In genomic region chr11:116755191-116755590, GRCm38 (mm10) we compare ENCODE assay signal across 27 mouse cellular contexts. TPM values are rescaled to one million over a fixed set of nuclear protein-coding genes. Genes with fewer than 3 reads are reported as not detected.
DNase-seq lines count a peak whose midpoint lies in the region; ATAC-seq lines count a peak whose summit lies in the region.
"Had no signal": no experiment of that assay in that cellular context is flagged by ENCODE, and none has a peak within 500 bp of the region (broad histone marks: within the 10 kb centered on the region; RNA-seq: fewer than 3 reads in every experiment).

No protein-coding gene starts in this region.

- H3K27ac ChIP-seq in heart, embryonic 11.5 days (ENCODE audit: low read depth, low read length), result no peak overlapping the region
- no peak overlapping the region for H3K27ac ChIP-seq in kidney, embryonic 16.5 days (ENCODE audit: low read length)
- no peak overlapping the region for H3K27ac ChIP-seq in midbrain, embryonic 14.5 days (replicated peaks; ENCODE audit: low read depth, low read length)
- H3K27ac ChIP-seq: embryonic facial prominence, embryonic 12.5 days; forebrain, embryonic 13.5 days; heart, embryonic 10.5 days; hindbrain, embryonic 15.5 days; liver, embryonic 14.5 days; midbrain, embryonic 13.5 days; neural tube, embryonic 13.5 days had no signal

- no peak overlapping the region for H3K4me3 ChIP-seq in heart, embryonic 11.5 days (ENCODE audit: low read depth, low read length)
- no peak overlapping the region for H3K4me3 ChIP-seq in kidney, embryonic 16.5 days (ENCODE audit: low read length)
- H3K4me3 ChIP-seq in midbrain, embryonic 14.5 days (replicated peaks; ENCODE audit: low read depth, low read length), result no peak overlapping the region
- H3K4me3 ChIP-seq: embryonic facial prominence, embryonic 12.5 days; erythroblast, embryonic 14.5 days; forebrain, embryonic 13.5 days; heart, embryonic 10.5 days; hindbrain, embryonic 15.5 days; midbrain, embryonic 13.5 days; neural tube, embryonic 13.5 days had no signal

- H3K36me3 ChIP-seq in heart, embryonic 11.5 days (ENCODE audit: control insufficient read depth, insufficient read depth, low read length), result no peaks in the 10 kb centered on the region
- no peaks in the 10 kb centered on the region for H3K36me3 ChIP-seq in kidney, embryonic 16.5 days (ENCODE audit: insufficient read depth, low read length)
- H3K36me3 ChIP-seq in midbrain, embryonic 14.5 days (ENCODE audit: control insufficient read depth, insufficient read depth, low read length), result no peaks in the 10 kb centered on the region
- H3K36me3 ChIP-seq: embryonic facial prominence, embryonic 12.5 days; heart, embryonic 10.5 days; hindbrain, embryonic 15.5 days; midbrain, embryonic 13.5 days; neural tube, embryonic 13.5 days had no signal

- H3K9ac ChIP-seq in heart, embryonic 11.5 days (ENCODE audit: low read depth, low read length), result no peak overlapping the region
- H3K9ac ChIP-seq in kidney, embryonic 16.5 days (replicated peaks; ENCODE audit: low read length), result no peak overlapping the region
- no peak overlapping the region for H3K9ac ChIP-seq in midbrain, embryonic 14.5 days (replicated peaks; ENCODE audit: low read length)
- H3K9ac ChIP-seq: embryonic facial prominence, embryonic 12.5 days; forebrain, embryonic 13.5 days; hindbrain, embryonic 15.5 days; liver, embryonic 14.5 days; midbrain, embryonic 13.5 days; neural tube, embryonic 13.5 days had no signal

- H3K4me1 ChIP-seq in heart, embryonic 11.5 days (ENCODE audit: control insufficient read depth, insufficient read depth, low read length), result no peaks in the 10 kb centered on the region
- no peaks in the 10 kb centered on the region for H3K4me1 ChIP-seq in kidney, embryonic 16.5 days (ENCODE audit: insufficient read depth, low read length)
- H3K4me1 ChIP-seq in midbrain, embryonic 14.5 days (ENCODE audit: control insufficient read depth, insufficient read depth, low read length), result no peaks in the 10 kb centered on the region
- H3K4me1 ChIP-seq: embryonic facial prominence, embryonic 12.5 days; forebrain, embryonic 13.5 days; heart, embryonic 10.5 days; hindbrain, embryonic 15.5 days; midbrain, embryonic 13.5 days; neural tube, embryonic 13.5 days had no signal

- no peaks in the 10 kb centered on the region for H3K27me3 ChIP-seq in heart, embryonic 11.5 days (ENCODE audit: control insufficient read depth, insufficient read depth, low read length)
- no peaks in the 10 kb centered on the region for H3K27me3 ChIP-seq in kidney, embryonic 16.5 days (ENCODE audit: insufficient read depth, low read length)
- H3K27me3 ChIP-seq in midbrain, embryonic 14.5 days (ENCODE audit: control insufficient read depth, insufficient read depth, low read length), result no peaks in the 10 kb centered on the region
- H3K27me3 ChIP-seq: embryonic facial prominence, embryonic 12.5 days; forebrain, embryonic 13.5 days; hindbrain, embryonic 15.5 days; midbrain, embryonic 13.5 days; neural tube, embryonic 13.5 days had no signal

- ATAC-seq in heart, embryonic 11.5 days (replicated peaks; ENCODE audit: insufficient number of reproducible peaks, low FRiP score, low TSS enrichment), result no peak
- ATAC-seq in kidney, embryonic 16.5 days (ENCODE audit: low FRiP score, low TSS enrichment), result no peak
- no peak for ATAC-seq in midbrain, embryonic 14.5 days (ENCODE audit: low FRiP score, low TSS enrichment)
- ATAC-seq: forebrain, embryonic 13.5 days; intestine, embryonic 16.5 days; midbrain, embryonic 13.5 days had no signal

- WGBS in heart, embryonic 11.5 days (ENCODE audit: insufficient replicate concordance), result 68% methylated on average over 4 of the region's 4 CpGs
- 81% methylated on average over 4 of the region's 4 CpGs for WGBS in kidney, embryonic 16.5 days
- 91% methylated on average over 4 of the region's 4 CpGs for WGBS in midbrain, embryonic 14.5 days

- no peak overlapping the region for H3K4me2 ChIP-seq in heart, embryonic 11.5 days
- H3K4me2 ChIP-seq in kidney, embryonic 16.5 days (replicated peaks; ENCODE audit: low read depth, low read length), result no peak overlapping the region
- H3K4me2 ChIP-seq in midbrain, embryonic 14.5 days (ENCODE audit: low read length), result no peak overlapping the region
- H3K4me2 ChIP-seq: embryonic facial prominence, embryonic 12.5 days; forebrain, embryonic 13.5 days; hindbrain, embryonic 15.5 days; midbrain, embryonic 13.5 days; neural tube, embryonic 13.5 days had no signal

- H3K9me3 ChIP-seq in heart, embryonic 11.5 days (replicated peaks; ENCODE audit: control insufficient read depth, low read length), result no peaks in the 10 kb centered on the region
- H3K9me3 ChIP-seq in kidney, embryonic 16.5 days (ENCODE audit: low read length), result no peaks in the 10 kb centered on the region
- H3K9me3 ChIP-seq in midbrain, embryonic 14.5 days (ENCODE audit: control insufficient read depth, low read length), result no peaks in the 10 kb centered on the region
- H3K9me3 ChIP-seq: embryonic facial prominence, embryonic 12.5 days; forebrain, embryonic 13.5 days; heart, embryonic 10.5 days; hindbrain, embryonic 15.5 days; neural tube, embryonic 13.5 days had no signal

- peak; percentile 21 to 33 for DNase-seq in heart, adult 18-20 months
- DNase-seq in kidney, postnatal 4 days, result peak; percentile 9 to 30
- peak; percentile 48 for DNase-seq in Muller cell, postnatal 12 days (ENCODE audit: inconsistent ontology term)
- peak; percentile 46 for DNase-seq in lung, postnatal 36 days
- no peak for DNase-seq in left cerebral cortex, adult 11 months (ENCODE audit: low spot score)
- DNase-seq in midbrain, embryonic 14.5 days, result no peak
- DNase-seq: adrenal gland, postnatal 14 days; cerebellum, adult 11 months; cerebellum, postnatal 10 days; gastrocnemius, postnatal 14 days; right cerebral cortex, adult 18-20 months had no signal

RNA-seq across cellular contexts. Expression of gene St6galnac1, which starts 20.1 kb away (rescaled TPM):
- total RNA-seq in heart, adult 18-20 months (2021), result not detected
- polyA plus RNA-seq in heart, embryonic 11.5 days (2014; fragmentation: Nextera tagmentation; extraction: Ambion mirVana), result not detected in 2 replicates
- not detected in 2 replicates for polyA plus RNA-seq in kidney, embryonic 16.5 days (2015; fragmentation: Nextera tagmentation; extraction: Ambion mirVana)
- not detected in 2 replicates for polyA plus RNA-seq in midbrain, embryonic 14.5 days (2014; fragmentation: Nextera tagmentation; extraction: Ambion mirVana)
- total RNA-seq: adrenal gland, postnatal 14 days; gastrocnemius, postnatal 14 days; heart, postnatal 14 days; layer of hippocampus, postnatal 25 days; left cerebral cortex, postnatal 14 days; megakaryocyte, adult 5-6 weeks had no signal
- polyA plus RNA-seq: embryonic facial prominence, embryonic 12.5 days; erythroblast, embryonic 14.5 days; forebrain, embryonic 13.5 days; heart, embryonic 10.5 days; hindbrain, embryonic 15.5 days; intestine, embryonic 16.5 days; limb, embryonic 14.5 days; liver, embryonic 14.5 days; midbrain, embryonic 13.5 days; neural tube, embryonic 13.5 days had no signal

Comparison
In these comparisons a context has a peak if more than half of its experiments do, and no peak if none do; other contexts are left out.
1. DNase-seq: peak in heart, adult 18-20 months (2 of 2), kidney, postnatal 4 days (2 of 2), Muller cell, postnatal 12 days (single experiment) and lung, postnatal 36 days (single experiment); none in left cerebral cortex, adult 11 months (single experiment) and midbrain, embryonic 14.5 days (single experiment).